Mouse (Mus musculus): ENCODE results near the gene Dlec1. TPM values are rescaled to one million over a fixed set of nuclear protein-coding genes. Genes with fewer than 3 reads are reported as not detected.

Dlec1 gene
- polyA plus RNA-seq, 1 experiment from 2014 or later = 0.97 TPM

DNA sequence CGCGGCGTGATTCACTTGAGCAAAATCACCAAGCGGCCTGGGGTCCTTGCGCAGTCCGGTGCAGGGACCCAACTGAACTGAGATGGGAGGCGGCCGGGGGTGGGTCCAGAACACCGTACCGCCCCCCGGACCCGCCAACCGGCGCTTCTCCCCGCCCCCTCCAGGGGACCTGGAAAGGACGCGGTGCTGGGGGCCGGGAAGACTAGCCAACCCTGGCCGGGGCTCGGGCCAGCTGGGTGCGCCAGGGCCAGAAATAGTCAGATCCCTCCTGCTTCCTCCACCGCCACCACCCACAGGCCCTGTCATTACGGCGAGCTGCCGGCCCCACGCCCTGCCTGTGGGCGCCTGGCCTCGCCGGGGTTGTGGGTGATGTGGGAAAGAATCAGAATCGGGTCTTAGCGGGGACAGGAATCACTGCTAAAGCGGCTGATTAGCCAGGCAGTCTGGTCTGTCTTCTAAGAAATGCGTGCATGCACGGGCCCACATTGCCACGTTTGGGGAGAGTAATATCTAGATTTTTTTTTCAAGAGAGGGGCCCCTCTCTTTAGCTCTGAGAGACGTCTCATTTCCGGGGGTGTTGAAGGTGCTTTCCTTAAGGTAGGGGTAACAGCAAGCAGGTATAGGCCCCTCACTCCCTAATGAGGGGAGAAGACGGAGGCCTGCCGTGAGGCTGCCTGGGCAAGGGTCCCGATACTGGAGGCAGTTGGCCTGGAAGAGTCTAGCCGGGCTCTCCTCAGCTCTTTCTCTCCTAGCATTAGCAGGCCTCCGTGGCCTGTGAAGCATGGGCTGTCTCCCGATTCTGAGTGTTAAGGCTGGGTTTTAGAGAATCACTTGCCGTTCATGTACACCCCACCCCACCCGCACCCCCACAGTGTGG, 8.6 kb upstream of the Dlec1 start, which contains the start of gene Plcd1:
Gene Plcd1 (minus strand): TSS at position 84 of the 877 bp plus-strand sequence.
- H3K36me3 ChIP-seq (ENCODE audit: control insufficient read depth, insufficient read depth, low read length) = no peaks in the 10 kb centered on the region
- peak within 1 kb of the TSS; percentile 56; the same call in 1 of the 2 replicates for H3K27ac ChIP-seq (ENCODE audit: low read depth, low read length)
- peaks cover 10% of the 10 kb centered on the region for H3K27me3 ChIP-seq (ENCODE audit: control insufficient read depth, insufficient read depth, low read length)
- peak; percentile 74 for ATAC-seq (ENCODE audit: insufficient read depth, low FRiP score, low TSS enrichment)
- peak within 1 kb of the TSS; percentile 60 for H3K9ac ChIP-seq (ENCODE audit: low read length)
- DNase-seq (ENCODE audit: low spot score) = peak; percentile 84
- WGBS = 9% methylated on average over 44 of the region's 45 CpGs
- H3K4me1 ChIP-seq (ENCODE audit: control insufficient read depth, insufficient read depth, low read length) = peaks cover 25% of the 10 kb centered on the region
- peak within 1 kb of the TSS; percentile 77 for H3K4me2 ChIP-seq (ENCODE audit: low read depth)
- H3K9me3 ChIP-seq (ENCODE audit: control insufficient read depth, low read length) = no peaks in the 10 kb centered on the region
- H3K4me3 ChIP-seq (ENCODE audit: low read depth, low read length) = peak within 1 kb of the TSS; percentile 51

DNA sequence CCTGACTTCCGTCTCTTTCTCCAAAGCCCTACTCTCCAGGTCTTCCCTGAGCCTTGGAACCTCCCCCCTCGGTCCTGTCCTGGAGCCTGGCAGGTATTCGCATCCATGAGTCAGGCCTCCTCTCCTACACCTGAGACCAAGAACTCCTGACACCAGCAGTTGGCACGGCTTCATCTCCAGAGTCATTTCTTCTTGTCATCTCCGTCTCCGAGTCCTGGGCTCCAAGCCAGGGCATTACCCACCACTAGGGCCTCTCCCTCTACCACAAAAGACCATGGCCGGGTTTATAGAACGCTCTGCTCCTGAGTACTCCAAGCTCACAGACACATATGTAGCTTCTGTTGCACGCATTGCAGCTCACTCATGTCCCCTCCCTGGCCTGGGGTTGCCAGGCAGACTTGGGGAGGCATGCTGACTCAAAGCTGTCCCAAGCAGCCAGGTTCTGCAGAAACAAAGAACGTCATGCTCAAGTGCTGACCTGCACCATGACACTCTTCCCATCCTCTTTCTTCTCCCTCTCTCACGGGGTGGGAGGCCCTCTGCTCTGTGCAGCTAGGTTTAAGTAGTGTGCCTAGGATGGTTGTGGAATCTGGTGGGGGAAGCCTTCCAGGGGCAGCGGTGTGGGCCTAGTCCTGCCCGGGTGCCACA, 7.7 kb upstream of the Dlec1 start:
- H3K4me2 ChIP-seq (ENCODE audit: low read depth) = no peak overlapping the region
- DNase-seq (ENCODE audit: low spot score) (no peak), ATAC-seq (ENCODE audit: insufficient read depth, low FRiP score, low TSS enrichment) (no peak)
- H3K36me3 ChIP-seq (ENCODE audit: control insufficient read depth, insufficient read depth, low read length) = no peaks in the 10 kb centered on the region
- H3K27ac ChIP-seq (ENCODE audit: low read depth, low read length) = no peak overlapping the region
- 81% methylated on average over 13 of the region's 13 CpGs for WGBS
- H3K4me3 ChIP-seq (ENCODE audit: low read depth, low read length) = no peak overlapping the region
- H3K9ac ChIP-seq (ENCODE audit: low read length) = no peak overlapping the region
- H3K27me3 ChIP-seq (ENCODE audit: control insufficient read depth, insufficient read depth, low read length) = peaks cover 10% of the 10 kb centered on the region
- peaks cover 22% of the 10 kb centered on the region for H3K4me1 ChIP-seq (ENCODE audit: control insufficient read depth, insufficient read depth, low read length)
- H3K9me3 ChIP-seq (ENCODE audit: control insufficient read depth, low read length) = no peaks in the 10 kb centered on the region

DNA sequence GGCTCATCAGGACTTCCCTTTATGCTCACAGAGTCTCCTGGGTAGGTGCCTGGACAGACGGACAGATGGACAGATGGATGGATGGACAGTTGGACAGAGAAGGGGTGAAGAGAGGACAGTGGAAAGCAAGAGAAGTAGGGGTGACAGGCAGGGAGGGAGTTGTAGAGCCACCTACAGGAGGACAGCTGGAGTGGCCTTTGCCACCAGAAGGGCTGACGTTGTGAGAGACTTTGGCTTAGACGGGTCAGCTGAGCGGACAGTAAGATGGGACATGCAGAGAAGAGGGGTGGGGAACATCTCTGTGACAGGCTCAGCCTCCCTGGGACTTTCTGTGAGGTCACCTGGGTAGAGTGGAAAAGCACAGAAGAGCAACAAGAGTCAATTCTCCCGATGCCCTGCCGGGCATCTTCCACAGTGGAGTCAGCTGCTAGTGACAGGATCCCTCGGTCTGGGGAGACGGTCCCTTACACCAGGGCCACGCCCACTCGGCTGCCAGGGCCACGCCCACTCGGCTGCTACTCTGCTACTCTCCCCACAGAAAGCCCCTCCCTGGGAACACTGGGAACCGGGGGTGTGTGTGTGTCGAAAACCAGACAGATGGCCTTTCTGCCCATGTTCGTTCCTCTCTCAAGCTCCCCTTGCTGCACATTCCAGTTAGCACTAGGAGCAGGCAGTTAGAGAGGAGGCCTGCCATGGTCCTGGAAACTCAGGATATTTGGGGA, 1.9 kb upstream of the Dlec1 start:
- Histone ChIP-seq H3K4me1 (ENCODE audit: control insufficient read depth, insufficient read depth, low read length) (0 out of 2 replicates have a peak, but pooled peaks cover 5% of the 10 kb centered on the region), H3K4me2 (ENCODE audit: low read depth) (no peak overlapping the region), H3K27me3 (ENCODE audit: control insufficient read depth, insufficient read depth, low read length) (no peaks in the 10 kb centered on the region), H3K4me3 (ENCODE audit: low read depth, low read length) (no peak overlapping the region), H3K36me3 (ENCODE audit: control insufficient read depth, insufficient read depth, low read length) (no peaks in the 10 kb centered on the region), H3K27ac (ENCODE audit: low read depth, low read length) (no peak overlapping the region), H3K9me3 (ENCODE audit: control insufficient read depth, low read length) (no peaks in the 10 kb centered on the region), H3K9ac (ENCODE audit: low read length) (no peak overlapping the region)
- DNase-seq (ENCODE audit: low spot score) = peak; percentile 51
- ATAC-seq (ENCODE audit: insufficient read depth, low FRiP score, low TSS enrichment) = peak; percentile 48; the same call in 1 of the 2 replicates
- WGBS = 16% methylated on average over 15 of the region's 15 CpGs

DNA sequence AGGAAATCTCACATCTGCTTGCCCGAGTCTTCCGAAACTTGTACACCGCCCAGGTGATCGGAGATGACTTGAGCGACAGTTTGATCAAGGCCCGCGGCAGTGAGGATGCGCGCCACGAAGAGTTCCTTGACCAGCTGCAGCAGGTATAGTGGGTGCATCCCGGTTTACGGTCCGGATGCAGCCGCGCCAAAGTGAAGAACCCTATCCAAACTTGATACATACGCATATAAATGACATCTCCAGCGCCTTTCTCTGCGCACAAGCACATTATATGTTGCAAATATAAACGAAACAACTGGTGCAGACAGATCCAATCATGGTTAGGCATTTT, 470 bp downstream of the Dlec1 start:
- no peak for ATAC-seq (ENCODE audit: insufficient read depth, low FRiP score, low TSS enrichment)
- no peaks in the 10 kb centered on the region for H3K9me3 ChIP-seq (ENCODE audit: control insufficient read depth, low read length)

DNA sequence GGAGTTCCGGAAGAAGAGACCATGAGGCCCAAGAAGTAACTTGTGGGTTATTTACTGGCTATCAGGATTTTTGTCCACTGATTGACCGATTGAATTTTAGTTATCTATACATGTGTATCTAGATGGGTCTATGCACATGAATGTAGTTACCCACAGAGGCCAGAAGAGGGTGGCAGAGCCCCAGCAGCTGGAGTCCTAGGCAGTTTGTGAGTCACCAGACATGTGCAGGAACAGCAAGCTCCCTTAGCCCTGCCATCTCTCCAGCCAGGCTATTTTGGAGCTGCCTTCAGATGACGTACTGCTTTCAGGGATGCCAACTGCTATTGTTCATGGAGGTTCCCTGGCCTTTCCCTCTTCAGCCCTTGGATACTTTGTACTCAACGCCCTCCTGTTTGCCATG, 5.3 kb downstream of the Dlec1 start:
- DNase-seq (ENCODE audit: low spot score) (peak; percentile 52), ATAC-seq (ENCODE audit: insufficient read depth, low FRiP score, low TSS enrichment) (no peak)
- H3K27me3 ChIP-seq (ENCODE audit: control insufficient read depth, insufficient read depth, low read length) = no peaks in the 10 kb centered on the region
- H3K36me3 ChIP-seq (ENCODE audit: control insufficient read depth, insufficient read depth, low read length) = no peaks in the 10 kb centered on the region
- no peaks in the 10 kb centered on the region for H3K9me3 ChIP-seq (ENCODE audit: control insufficient read depth, low read length)
- H3K4me2 ChIP-seq (ENCODE audit: low read depth) = no peak overlapping the region
- H3K27ac ChIP-seq (ENCODE audit: low read depth, low read length) = no peak overlapping the region
- no peak overlapping the region for H3K4me3 ChIP-seq (ENCODE audit: low read depth, low read length)
- 90% methylated on average over 4 of the region's 4 CpGs for WGBS
- H3K4me1 ChIP-seq (ENCODE audit: control insufficient read depth, insufficient read depth, low read length) = 0 out of 2 replicates have a peak, but pooled peaks cover 4% of the 10 kb centered on the region
- H3K9ac ChIP-seq (ENCODE audit: low read length) = no peak overlapping the region

More for the DNA sequence above, 470 bp downstream of the Dlec1 start:
- Histone ChIP-seq H3K4me2 (ENCODE audit: low read depth) (peak overlapping the region; percentile 75), H3K4me1 (ENCODE audit: control insufficient read depth, insufficient read depth, low read length) (0 out of 2 replicates have a peak, but pooled peaks cover 5% of the 10 kb centered on the region), H3K27ac (ENCODE audit: low read depth, low read length) (no peak overlapping the region), H3K4me3 (ENCODE audit: low read depth, low read length) (peak overlapping the region; percentile 55), H3K9ac (ENCODE audit: low read length) (0 out of 2 replicates have a peak overlapping the region, but pooled peaks have one; percentile 47), H3K36me3 (ENCODE audit: control insufficient read depth, insufficient read depth, low read length) (no peaks in the 10 kb centered on the region), H3K27me3 (ENCODE audit: control insufficient read depth, insufficient read depth, low read length) (no peaks in the 10 kb centered on the region)
- no peak for DNase-seq (ENCODE audit: low spot score)
- WGBS = 4% methylated on average over 19 of the region's 19 CpGs

DNA sequence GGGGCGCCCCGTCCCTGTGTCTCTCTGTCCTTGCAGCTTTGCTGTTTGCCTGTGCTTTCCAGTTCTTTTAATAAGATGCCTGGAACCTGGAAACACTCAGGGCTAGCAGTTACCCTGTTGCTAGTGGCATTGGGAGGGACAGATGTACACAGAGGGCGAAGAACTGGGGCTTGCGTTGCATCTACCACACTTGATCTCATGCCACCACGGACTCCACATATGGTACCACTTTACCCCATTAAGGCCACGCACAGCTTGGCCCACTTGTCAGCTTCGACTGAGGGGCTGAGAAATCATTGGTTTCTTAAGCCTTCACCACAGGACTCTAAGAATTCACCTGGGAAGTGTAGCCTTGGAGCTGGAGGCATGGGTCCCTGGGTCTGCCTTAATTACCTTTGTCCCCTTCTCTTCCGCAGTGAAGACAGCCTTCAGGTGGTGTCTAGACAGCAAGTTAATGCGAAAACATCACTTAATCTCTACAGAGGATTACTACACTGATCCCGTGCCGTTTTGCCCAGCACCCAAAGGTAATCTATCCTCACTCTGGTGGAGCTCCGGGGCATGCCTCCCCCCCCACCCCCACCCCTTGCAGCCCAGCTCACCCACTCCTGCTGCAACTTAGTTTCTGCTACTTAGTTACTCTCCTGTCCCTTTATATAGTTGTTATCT, 7.5 kb downstream of the Dlec1 start:
- no peak overlapping the region for H3K27ac ChIP-seq (ENCODE audit: low read depth, low read length)
- H3K9me3 ChIP-seq (ENCODE audit: control insufficient read depth, low read length) = no peaks in the 10 kb centered on the region
- no peak overlapping the region for H3K4me2 ChIP-seq (ENCODE audit: low read depth)
- ATAC-seq (ENCODE audit: insufficient read depth, low FRiP score, low TSS enrichment) = no peak
- no peaks in the 10 kb centered on the region for H3K36me3 ChIP-seq (ENCODE audit: control insufficient read depth, insufficient read depth, low read length)
- H3K9ac ChIP-seq (ENCODE audit: low read length) = no peak overlapping the region
- DNase-seq (ENCODE audit: low spot score) = no peak
- no peak overlapping the region for H3K4me3 ChIP-seq (ENCODE audit: low read depth, low read length)
- 60% methylated on average over 12 of the region's 12 CpGs for WGBS
- 0 out of 2 replicates have a peak, but pooled peaks cover 4% of the 10 kb centered on the region for H3K4me1 ChIP-seq (ENCODE audit: control insufficient read depth, insufficient read depth, low read length)
- H3K27me3 ChIP-seq (ENCODE audit: control insufficient read depth, insufficient read depth, low read length) = no peaks in the 10 kb centered on the region

DNA sequence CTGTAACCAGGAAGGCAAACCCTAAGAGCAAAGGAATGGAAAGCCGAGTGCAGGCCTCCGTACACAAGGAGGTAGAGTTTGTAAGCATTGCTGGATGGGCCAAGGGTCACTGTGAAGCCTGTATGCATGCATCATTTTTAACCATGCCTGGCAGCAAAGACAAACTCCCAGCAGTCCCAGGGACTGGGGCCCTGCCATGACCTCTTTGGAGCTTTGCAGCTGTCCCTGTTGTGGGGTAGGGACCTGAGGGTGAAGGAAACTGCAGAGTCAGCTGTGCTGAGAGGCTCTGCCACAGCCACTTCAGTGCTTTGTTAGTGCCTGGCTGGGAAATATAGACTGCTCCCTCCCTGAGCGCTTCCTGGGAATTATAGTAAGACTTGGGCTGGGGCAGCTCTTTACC, 8.4 kb downstream of the Dlec1 start:
- no peaks in the 10 kb centered on the region for H3K9me3 ChIP-seq (ENCODE audit: control insufficient read depth, low read length)
- no peaks in the 10 kb centered on the region for H3K27me3 ChIP-seq (ENCODE audit: control insufficient read depth, insufficient read depth, low read length)
- no peak overlapping the region for H3K4me3 ChIP-seq (ENCODE audit: low read depth, low read length)
- WGBS = 57% methylated on average over 3 of the region's 3 CpGs
- H3K4me1 ChIP-seq (ENCODE audit: control insufficient read depth, insufficient read depth, low read length) = 0 out of 2 replicates have a peak, but pooled peaks cover 4% of the 10 kb centered on the region
- H3K4me2 ChIP-seq (ENCODE audit: low read depth) = no peak overlapping the region
- no peak for ATAC-seq (ENCODE audit: insufficient read depth, low FRiP score, low TSS enrichment)
- H3K27ac ChIP-seq (ENCODE audit: low read depth, low read length) = no peak overlapping the region
- no peaks in the 10 kb centered on the region for H3K36me3 ChIP-seq (ENCODE audit: control insufficient read depth, insufficient read depth, low read length)
- no peak for DNase-seq (ENCODE audit: low spot score)
- H3K9ac ChIP-seq (ENCODE audit: low read length) = no peak overlapping the region

DNA sequence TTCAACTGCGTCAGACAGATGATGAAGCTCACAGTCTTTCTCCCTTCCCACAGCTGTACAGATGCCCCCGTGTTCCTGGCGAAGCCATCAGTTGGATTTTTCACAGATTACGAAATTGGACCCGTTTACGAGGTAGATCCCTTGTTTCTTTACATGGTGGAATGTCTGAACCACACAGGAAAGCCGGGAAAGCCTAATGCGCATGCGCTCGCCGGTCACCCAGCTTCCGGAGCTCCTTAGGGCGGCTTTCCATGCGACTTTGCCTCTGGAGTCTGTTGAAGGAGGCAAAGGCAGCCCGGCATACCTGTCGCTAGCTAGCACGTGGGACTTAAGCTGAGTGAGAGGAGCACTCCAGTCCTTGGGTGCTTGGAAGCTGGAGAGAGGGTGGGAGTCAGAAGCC, 12.6 kb downstream of the Dlec1 start:
- Histone ChIP-seq H3K36me3 (ENCODE audit: control insufficient read depth, insufficient read depth, low read length) (no peaks in the 10 kb centered on the region), H3K4me3 (ENCODE audit: low read depth, low read length) (no peak overlapping the region), H3K9me3 (ENCODE audit: control insufficient read depth, low read length) (no peaks in the 10 kb centered on the region), H3K9ac (ENCODE audit: low read length) (no peak overlapping the region), H3K27ac (ENCODE audit: low read depth, low read length) (no peak overlapping the region), H3K27me3 (ENCODE audit: control insufficient read depth, insufficient read depth, low read length) (no peaks in the 10 kb centered on the region), H3K4me1 (ENCODE audit: control insufficient read depth, insufficient read depth, low read length) (no peaks in the 10 kb centered on the region), H3K4me2 (ENCODE audit: low read depth) (no peak overlapping the region)
- DNase-seq (ENCODE audit: low spot score) (no peak), ATAC-seq (ENCODE audit: insufficient read depth, low FRiP score, low TSS enrichment) (no peak)
- 84% methylated on average over 17 of the region's 17 CpGs for WGBS

All from neural tube, embryonic 11.5 days (tissue).